Mouse (Mus musculus) midbrain, embryonic 11.5 days (tissue): ENCODE data around the gene Cog6. TPM values are rescaled to one million over a fixed set of nuclear protein-coding genes. Genes with fewer than 3 reads are reported as not detected.

ENCODE experiments used
- ATAC-seq: fragments of 200-750 bp; cut with Nextera tagmentation; 2 replicates; pipeline ENCODE4 v1.8.0; 2017; ENCODE audit warnings: moderate TSS enrichment, moderate library complexity; ENCODE audit not compliant: low FRiP score
- DNase-seq: peaks from one replicate; pipeline ENCODE4 v3.0.0; 2015; ENCODE audit warnings: low spot score; ENCODE audit errors: missing footprints
- H3K27ac ChIP-seq: fragments of 300-500 bp; sonication (generic); 2 replicates; pipeline ENCODE4 v1.5.1; 2014; ENCODE audit warnings: low read depth, low read length
- H3K27me3 ChIP-seq: fragments of 300-500 bp; sonication (generic); 2 replicates; pipeline ENCODE4 v1.6.1; 2014; ENCODE audit warnings: mild to moderate bottlenecking, low read length, moderate library complexity, mixed read lengths; ENCODE audit not compliant: control insufficient read depth, insufficient read depth
- H3K36me3 ChIP-seq: fragments of 300-500 bp; sonication (generic); 2 replicates; pipeline ENCODE4 v1.6.1; 2014; ENCODE audit warnings: mild to moderate bottlenecking, low read length, moderate library complexity, mixed read lengths; ENCODE audit not compliant: control insufficient read depth, insufficient read depth
- H3K4me1 ChIP-seq: fragments of 300-500 bp; sonication (generic); 2 replicates; pipeline ENCODE4 v1.6.1; 2014; ENCODE audit warnings: low read length; ENCODE audit not compliant: control insufficient read depth, insufficient read depth
- H3K4me2 ChIP-seq: fragments of 300-500 bp; sonication (generic); 2 replicates; pipeline ENCODE4 v1.6.1; 2014; ENCODE audit warnings: mild to moderate bottlenecking, moderate library complexity
- H3K4me3 ChIP-seq: fragments of 300-500 bp; sonication (generic); 2 replicates; pipeline ENCODE4 v1.5.1; 2014; ENCODE audit warnings: low read depth, low read length
- H3K9ac ChIP-seq: fragments of 300-500 bp; sonication (generic); 2 replicates; pipeline ENCODE4 v1.6.1; 2014; ENCODE audit warnings: low read length
- H3K9me3 ChIP-seq: fragments of 300-500 bp; sonication (generic); 2 replicates; pipeline ENCODE4 v1.6.1; 2016; ENCODE audit warnings: low read length; ENCODE audit not compliant: control insufficient read depth
- WGBS: fragments of 180-500 bp; shearing (Covaris S2); extraction: QIAGEN DNeasy Blood & Tissue Kit; methylation state at CpG from one replicate; pipeline ENCODE4 v1.1.7; 2014; 5-methylcytosine and 5-hydroxymethylcytosine counted together
- polyA plus RNA-seq: library from polyadenylated mRNA; unstranded; fragments of >200 nt; fragmentation: Nextera tagmentation; extraction: Ambion mirVana; gene quantifications from 2 replicates; pipeline ENCODE4 v1.2.1, GENCODE M21; 2014

The Cog6 gene
- polyA plus RNA-seq, 1 experiment from 2014 or later = 50.7 TPM

GRCm38 (mm10) chr3:52940832-52941468 lies 76.1 kb downstream of the Cog6 start:
- H3K4me2 ChIP-seq = no peak overlapping the region
- ATAC-seq (no peak), DNase-seq (no peak)
- no peaks in the 10 kb centered on the region for H3K27me3 ChIP-seq
- no peak overlapping the region for H3K9ac ChIP-seq
- H3K36me3 ChIP-seq = no peaks in the 10 kb centered on the region
- no peak overlapping the region for H3K4me3 ChIP-seq
- H3K4me1 ChIP-seq = peaks cover 3% of the 10 kb centered on the region
- 62% methylated on average over 10 of the region's 10 CpGs for WGBS
- no peaks in the 10 kb centered on the region for H3K9me3 ChIP-seq
- no peak overlapping the region for H3K27ac ChIP-seq

- Histone ChIP-seq H3K27me3 (no peaks in the 10 kb centered on the region), H3K4me3 (no peak overlapping the region), H3K4me2 (no peak overlapping the region), H3K36me3 (no peaks in the 10 kb centered on the region), H3K4me1 (peaks cover 3% of the 10 kb centered on the region), H3K9ac (no peak overlapping the region), H3K27ac (no peak overlapping the region), H3K9me3 (no peaks in the 10 kb centered on the region)
- ATAC-seq = no peak
- DNase-seq = no peak
- WGBS = 82% methylated on average over 5 of the region's 5 CpGs
These were observed 78.6 kb downstream of the Cog6 start for GRCm38 (mm10) chr3:52938398-52938797.

- Histone ChIP-seq H3K4me1 (peaks cover 3% of the 10 kb centered on the region), H3K27me3 (no peaks in the 10 kb centered on the region), H3K9me3 (no peaks in the 10 kb centered on the region), H3K9ac (no peak overlapping the region), H3K4me3 (no peak overlapping the region), H3K36me3 (no peaks in the 10 kb centered on the region), H3K27ac (no peak overlapping the region), H3K4me2 (no peak overlapping the region)
- WGBS = 82% methylated on average over 6 of the region's 6 CpGs
- DNase-seq (no peak), ATAC-seq (no peak)
These were observed 79.2 kb downstream of the Cog6 start for GRCm38 (mm10) chr3:52937739-52938306.

- H3K4me1 ChIP-seq = no peaks in the 10 kb centered on the region
- no peaks in the 10 kb centered on the region for H3K36me3 ChIP-seq
- no peak for ATAC-seq
- H3K9me3 ChIP-seq = no peaks in the 10 kb centered on the region
- WGBS = 90% methylated on average over 2 of the region's 2 CpGs
- H3K4me3 ChIP-seq = no peak overlapping the region
- H3K27ac ChIP-seq = no peak overlapping the region
- H3K27me3 ChIP-seq = no peaks in the 10 kb centered on the region
- DNase-seq = no peak
- H3K4me2 ChIP-seq = no peak overlapping the region
- no peak overlapping the region for H3K9ac ChIP-seq
These were observed 85.1 kb downstream of the Cog6 start for GRCm38 (mm10) chr3:52931956-52932355.

Other genes with a start within 250 kb of the Cog6 start
- gene Lhfp, start 24.3 kb upstream of the Cog6 start, polyA plus RNA-seq = 44.6 and 49.8 TPM in 2 replicates